Comparison of ENCODE assay signal across 8 mouse cellular contexts in the genomic region with DNA sequence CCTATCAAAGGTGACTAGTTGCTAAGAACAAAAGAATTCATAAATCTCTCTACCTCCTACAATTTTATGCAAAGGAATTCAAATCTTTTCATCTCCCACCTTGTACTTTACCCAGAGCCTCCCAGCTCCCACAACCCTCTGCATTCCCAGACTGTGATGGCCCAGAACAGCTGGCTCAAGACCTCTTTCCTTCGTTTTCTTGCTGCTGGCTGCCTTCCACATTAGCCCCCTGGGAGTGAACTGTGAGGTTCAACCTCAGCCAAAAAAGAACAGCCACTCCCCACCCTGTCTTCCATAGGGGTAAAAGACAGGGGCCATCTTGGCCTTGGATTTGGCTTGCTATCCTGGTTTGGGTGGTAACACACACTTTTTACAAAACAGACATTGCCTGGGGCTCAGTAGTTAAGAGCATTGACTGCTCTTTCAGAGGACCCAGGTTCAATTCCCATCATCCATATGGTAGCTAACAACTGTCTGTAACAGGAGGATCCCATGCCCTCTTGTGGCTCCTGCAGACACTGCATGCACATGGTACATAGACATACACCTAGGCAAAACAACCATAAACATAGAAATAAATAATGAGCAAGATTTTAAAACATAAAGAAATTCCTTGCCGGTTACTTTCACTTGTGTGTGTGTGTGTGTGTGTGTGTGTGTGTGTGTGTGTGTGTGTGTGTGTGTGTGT. TPM values are rescaled to one million over a fixed set of nuclear protein-coding genes. Genes with fewer than 3 reads are reported as not detected.
DNase-seq lines count a peak whose midpoint lies in the region.

No protein-coding gene starts in this region.

- intact Hi-C loops in left cerebral cortex, postnatal 36 days (cut with DNase I), result no loop called here

- DNase-seq in cerebellum, adult 11-12 months, result peak; percentile 32
- no peak for DNase-seq in cerebellum, adult 9-11 months
- DNase-seq in kidney, postnatal 14 days, result peak; percentile 54
- DNase-seq in kidney, adult 8-10 months, result no peak
- peak; percentile 48 for DNase-seq in 3T3-L1 (ENCODE audit: low read depth, low spot score)
- peak; percentile 26 to 29 for DNase-seq in cerebellum, postnatal 36 days
- DNase-seq in spleen, postnatal 14 days (ENCODE audit: low spot score in 2 of 2), result no peak
- DNase-seq in left cerebral cortex, postnatal 36 days (ENCODE audit: low spot score in 2 of 2), result no peak

RNA-seq across cellular contexts. Expression of a gene that starts 10.4 kb away (rescaled TPM):
- 10 to 100 TPM; 22.2 to 22.6 TPM for total RNA-seq in left cerebral cortex, postnatal 36 days (2021)

RNA-seq across cellular contexts. Expression of a gene that starts 31.8 kb away (rescaled TPM):
- total RNA-seq in left cerebral cortex, postnatal 36 days (2021), result 10 to 100 TPM; 14.8 to 16.2 TPM

Comparison
In these comparisons a context has a peak if more than half of its experiments do, and no peak if none do; other contexts are left out.
1. DNase-seq: peak in cerebellum, adult 11-12 months (single experiment), kidney, postnatal 14 days (single experiment), 3T3-L1 (single experiment) and cerebellum, postnatal 36 days (2 of 2); none in cerebellum, adult 9-11 months (single experiment), kidney, adult 8-10 months (0 of 2), spleen, postnatal 14 days (0 of 2) and left cerebral cortex, postnatal 36 days (0 of 2).